Mouse (Mus musculus): ENCODE data around the gene Pih1d1. TPM values are rescaled to one million over a fixed set of nuclear protein-coding genes. Genes with fewer than 3 reads are reported as not detected.
"Not testable (repeated sequence)": the region's sequence is repeated elsewhere in the genome, so short reads cannot be mapped to it uniquely, and the experiment has no call there.

The Pih1d1 gene
- polyA plus RNA-seq, 1 experiment from 2014 or later = 80.3 TPM

GRCm38 (mm10) chr7:45119780-45120709 is 34.1 kb upstream of the Pih1d1 start:
- peaks cover 39% of the 10 kb centered on the region for H3K36me3 ChIP-seq
- H3K4me3 ChIP-seq (replicated peaks) = no peak overlapping the region
- H3K4me2 ChIP-seq = no peak overlapping the region
- H3K27me3 ChIP-seq (replicated peaks) = no peaks in the 10 kb centered on the region
- ATAC-seq (ENCODE audit: insufficient read depth, low FRiP score, low read depth) = no peak
- 77% methylated on average over 5 of the region's 5 CpGs for WGBS
- no peaks in the 10 kb centered on the region for H3K9me3 ChIP-seq
- H3K9ac ChIP-seq = no peak overlapping the region
- H3K27ac ChIP-seq = no peak overlapping the region
- peaks cover 21% of the 10 kb centered on the region for H3K4me1 ChIP-seq

GRCm38 (mm10) chr7:45121404-45121803 is 32.7 kb upstream of the Pih1d1 start:
- Histone ChIP-seq H3K9ac (no peak overlapping the region), H3K4me1 (peaks cover 34% of the 10 kb centered on the region), H3K36me3 (peaks cover 52% of the 10 kb centered on the region), H3K4me2 (peak overlapping the region; percentile 14), H3K27ac (0 out of 2 replicates have a peak overlapping the region, but pooled peaks have one; percentile 41), H3K27me3 (replicated peaks) (no peaks in the 10 kb centered on the region), H3K4me3 (replicated peaks) (no peak overlapping the region), H3K9me3 (no peaks in the 10 kb centered on the region)
- WGBS = 36% methylated on average over 8 of the region's 8 CpGs
- no peak for ATAC-seq (ENCODE audit: insufficient read depth, low FRiP score, low read depth)

- Histone ChIP-seq H3K27me3 (replicated peaks) (no peaks in the 10 kb centered on the region), H3K4me2 (peak overlapping the region; percentile 14), H3K9ac (no peak overlapping the region; the same call in 1 of the 2 replicates), H3K4me1 (peaks cover 39% of the 10 kb centered on the region), H3K4me3 (replicated peaks) (no peak overlapping the region), H3K9me3 (no peaks in the 10 kb centered on the region), H3K27ac (0 out of 2 replicates have a peak overlapping the region, but pooled peaks have one; percentile 41), H3K36me3 (peaks cover 58% of the 10 kb centered on the region)
- no peak for ATAC-seq (ENCODE audit: insufficient read depth, low FRiP score, low read depth)
Measured at GRCm38 (mm10) chr7:45121966-45122365, 32.1 kb upstream of the Pih1d1 start.

GRCm38 (mm10) chr7:45122561-45123185 is 31.4 kb upstream of the Pih1d1 start:
- no peaks in the 10 kb centered on the region for H3K27me3 ChIP-seq (replicated peaks)
- H3K9me3 ChIP-seq = no peaks in the 10 kb centered on the region
- WGBS = 76% methylated on average over 15 of the region's 15 CpGs
- ATAC-seq (ENCODE audit: insufficient read depth, low FRiP score, low read depth) = no peak
- H3K4me1 ChIP-seq = peaks cover 46% of the 10 kb centered on the region
- H3K4me3 ChIP-seq (replicated peaks) = peak overlapping the region; percentile 96
- H3K27ac ChIP-seq = peak overlapping the region; percentile 87; the same call in 1 of the 2 replicates
- peak overlapping the region; percentile 81 for H3K4me2 ChIP-seq
- H3K36me3 ChIP-seq = peaks cover 61% of the 10 kb centered on the region
- peak overlapping the region; percentile 98 for H3K9ac ChIP-seq

GRCm38 (mm10) chr7:45123186-45123570 is 30.9 kb upstream of the Pih1d1 start:
- H3K27ac ChIP-seq = peak overlapping the region; percentile 87
- ATAC-seq (ENCODE audit: insufficient read depth, low FRiP score, low read depth) = no peak
- peak overlapping the region; percentile 81 for H3K4me2 ChIP-seq
- WGBS = 15% methylated on average over 12 of the region's 12 CpGs
- H3K9ac ChIP-seq = peak overlapping the region; percentile 98
- H3K4me3 ChIP-seq (replicated peaks) = peak overlapping the region; percentile 96
- peaks cover 47% of the 10 kb centered on the region for H3K4me1 ChIP-seq
- H3K9me3 ChIP-seq = no peaks in the 10 kb centered on the region
- H3K36me3 ChIP-seq = peaks cover 61% of the 10 kb centered on the region
- H3K27me3 ChIP-seq (replicated peaks) = no peaks in the 10 kb centered on the region

- peaks cover 61% of the 10 kb centered on the region for H3K36me3 ChIP-seq
- H3K4me3 ChIP-seq (replicated peaks) = peak within 1 kb of the TSS; percentile 96
- H3K27me3 ChIP-seq (replicated peaks) = no peaks in the 10 kb centered on the region
- peak within 1 kb of the TSS; percentile 81 for H3K4me2 ChIP-seq
- 1% methylated on average over 59 of the region's 59 CpGs for WGBS
- ATAC-seq (ENCODE audit: insufficient read depth, low FRiP score, low read depth) = peak; percentile 82
- H3K9me3 ChIP-seq = no peaks in the 10 kb centered on the region
- H3K9ac ChIP-seq = peak within 1 kb of the TSS; percentile 98
- peak within 1 kb of the TSS; percentile 88 for H3K27ac ChIP-seq
- peaks cover 51% of the 10 kb centered on the region for H3K4me1 ChIP-seq
Measured at GRCm38 (mm10) chr7:45124224-45125143, 29.6 kb upstream of the Pih1d1 start, which contains the start of gene Rps11. TSS of gene Rps11 (minus strand) at chr7:45124439.

GRCm38 (mm10) chr7:45125144-45125600 is 28.9 kb upstream of the Pih1d1 start:
- Histone ChIP-seq H3K4me2 (peak overlapping the region; percentile 50; the same call in 1 of the 2 replicates), H3K36me3 (peaks cover 54% of the 10 kb centered on the region), H3K9ac (no peak overlapping the region), H3K27ac (peak overlapping the region; percentile 88), H3K9me3 (no peaks in the 10 kb centered on the region), H3K27me3 (replicated peaks) (no peaks in the 10 kb centered on the region), H3K4me3 (replicated peaks) (peak overlapping the region; percentile 96; the same call in 1 of the 2 replicates), H3K4me1 (peaks cover 57% of the 10 kb centered on the region)
- WGBS = 22% methylated on average over 7 of the region's 7 CpGs
- ATAC-seq (ENCODE audit: insufficient read depth, low FRiP score, low read depth) = no peak

GRCm38 (mm10) chr7:45125649-45126048 is 28.5 kb upstream of the Pih1d1 start:
- Histone ChIP-seq H3K4me2 (peak overlapping the region; percentile 50), H3K27ac (peak overlapping the region; percentile 90), H3K4me1 (peaks cover 57% of the 10 kb centered on the region), H3K36me3 (peaks cover 50% of the 10 kb centered on the region)
- ATAC-seq (ENCODE audit: insufficient read depth, low FRiP score, low read depth); H3K9me3 ChIP-seq; H3K9ac ChIP-seq; H3K27me3 ChIP-seq (replicated peaks); H3K4me3 ChIP-seq (replicated peaks): not testable (repeated sequence)
- WGBS = 70% methylated on average over 5 of the region's 5 CpGs

- 74% methylated on average over 17 of the region's 17 CpGs for WGBS
- H3K27ac ChIP-seq = peak overlapping the region; percentile 90
- H3K4me1 ChIP-seq = peaks cover 57% of the 10 kb centered on the region
- H3K9ac ChIP-seq = peak overlapping the region; percentile 94
- ATAC-seq (ENCODE audit: insufficient read depth, low FRiP score, low read depth) = no peak
- peaks cover 44% of the 10 kb centered on the region for H3K36me3 ChIP-seq
- peak overlapping the region; percentile 77 for H3K4me2 ChIP-seq
- H3K4me3 ChIP-seq (replicated peaks) = peak overlapping the region; percentile 74
- H3K9me3 ChIP-seq = no peaks in the 10 kb centered on the region
- H3K27me3 ChIP-seq (replicated peaks) = no peaks in the 10 kb centered on the region
Measured at GRCm38 (mm10) chr7:45126147-45126843, 27.8 kb upstream of the Pih1d1 start.

GRCm38 (mm10) chr7:45126844-45127699 is 27.0 kb upstream of the Pih1d1 start:
- WGBS = 37% methylated on average over 21 of the region's 21 CpGs
- no peak for ATAC-seq (ENCODE audit: insufficient read depth, low FRiP score, low read depth)
- peak overlapping the region; percentile 74 for H3K4me3 ChIP-seq (replicated peaks)
- peak overlapping the region; percentile 90 for H3K27ac ChIP-seq
- peak overlapping the region; percentile 77 for H3K4me2 ChIP-seq
- peaks cover 37% of the 10 kb centered on the region for H3K36me3 ChIP-seq
- no peaks in the 10 kb centered on the region for H3K9me3 ChIP-seq
- no peaks in the 10 kb centered on the region for H3K27me3 ChIP-seq (replicated peaks)
- H3K9ac ChIP-seq = peak overlapping the region; percentile 94
- peaks cover 49% of the 10 kb centered on the region for H3K4me1 ChIP-seq

Measured in stomach, embryonic 15.5 days (tissue).